Mouse (Mus musculus) adrenal gland, adult 2 months (tissue): ENCODE measurements around the gene Slc30a2. TPM values are rescaled to one million over a fixed set of nuclear protein-coding genes. Genes with fewer than 3 reads are reported as not detected.
A peak's percentile ranks its signal among the peaks of the same experiment; 100 is the strongest.
"Not testable (repeated sequence)": the region's sequence is repeated elsewhere in the genome, so short reads cannot be mapped to it uniquely, and the experiment has no call there.

Experiments used
- DNase-seq: peaks from one replicate; pipeline ENCODE4 v3.0.0; 2021
- polyA plus RNA-seq: library from polyadenylated mRNA; depleted of rRNA; stranded (reverse); fragments of >200 nt; gene quantifications from 2 replicates; pipeline ENCODE4 v1.2.3, GENCODE M21; 2012
- total RNA-seq, 2 experiments: library from RNA; stranded (reverse); gene quantifications; 2 replicates each; pipeline ENCODE4 v1.2.3; 2021

Slc30a2 gene
- total and polyA plus RNA-seq, 3 experiments, result 21.2 to 60.8 (median 33.0) TPM

GRCm38 (mm10) chr4:134357461-134357771 lies 14.4 kb downstream of the Slc30a2 start:
- DNase-seq, result no peak

- DNase-seq, result no peak
Observed at GRCm38 (mm10) chr4:134359649-134360048, 16.7 kb downstream of the Slc30a2 start.

GRCm38 (mm10) chr4:134361215-134361614 lies 18.2 kb downstream of the Slc30a2 start:
- peak; percentile 57 for DNase-seq

DNA sequence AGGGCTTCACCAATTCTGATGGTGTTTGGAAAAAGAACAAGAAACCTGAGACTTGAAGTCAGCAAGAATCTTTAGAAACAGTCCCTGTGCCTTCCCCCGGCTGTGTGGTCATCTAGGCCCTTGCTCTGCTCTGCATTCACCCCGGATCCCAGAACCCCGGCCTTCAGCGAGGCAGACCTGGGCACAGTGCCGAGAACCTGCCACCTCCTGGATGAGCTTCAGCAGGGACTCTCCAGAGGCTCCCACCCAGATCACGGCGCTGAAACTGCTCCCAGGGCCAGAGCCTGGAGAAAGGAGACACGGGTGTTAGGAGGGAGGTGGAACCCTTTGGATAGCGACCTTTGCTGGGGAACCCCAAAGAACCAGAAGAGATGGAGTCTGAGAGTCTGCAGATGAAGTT lies 19.1 kb downstream of the Slc30a2 start:
- DNase-seq, result peak; percentile 87

- peak; percentile 77 for DNase-seq
Observed at GRCm38 (mm10) chr4:134362586-134362985, 19.6 kb downstream of the Slc30a2 start.

- DNase-seq, result no peak
Observed at GRCm38 (mm10) chr4:134365280-134365679, 22.3 kb downstream of the Slc30a2 start.

DNA sequence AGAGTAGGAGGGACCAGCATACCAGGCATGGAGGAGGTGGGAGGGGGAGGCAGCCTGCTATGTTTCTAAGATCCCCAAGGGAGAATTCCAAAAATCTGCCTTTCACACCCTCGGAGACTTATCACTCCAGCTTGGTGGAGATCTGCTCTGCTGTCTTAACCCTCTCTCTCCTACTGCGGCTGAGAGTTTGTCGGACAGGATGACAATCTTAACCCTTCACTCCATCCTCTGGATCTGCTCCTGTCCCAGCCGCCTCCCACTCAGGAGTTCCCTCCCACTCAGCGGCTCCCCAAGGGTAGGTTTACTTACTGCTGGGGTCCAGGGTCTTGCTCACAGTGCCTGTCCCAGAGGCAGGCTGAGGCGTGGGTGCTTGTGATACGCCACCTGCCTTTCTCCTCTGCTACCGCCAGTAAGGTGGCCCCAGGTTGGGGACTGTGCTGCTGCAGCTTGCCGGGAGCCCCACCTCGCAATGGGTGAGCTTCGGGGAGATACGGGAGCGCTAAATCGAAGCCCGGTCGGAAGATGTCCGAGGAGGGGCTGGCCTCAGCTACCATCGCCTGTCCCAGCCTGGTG lies 27.8 kb downstream of the Slc30a2 start:
- no peak for DNase-seq

DNA sequence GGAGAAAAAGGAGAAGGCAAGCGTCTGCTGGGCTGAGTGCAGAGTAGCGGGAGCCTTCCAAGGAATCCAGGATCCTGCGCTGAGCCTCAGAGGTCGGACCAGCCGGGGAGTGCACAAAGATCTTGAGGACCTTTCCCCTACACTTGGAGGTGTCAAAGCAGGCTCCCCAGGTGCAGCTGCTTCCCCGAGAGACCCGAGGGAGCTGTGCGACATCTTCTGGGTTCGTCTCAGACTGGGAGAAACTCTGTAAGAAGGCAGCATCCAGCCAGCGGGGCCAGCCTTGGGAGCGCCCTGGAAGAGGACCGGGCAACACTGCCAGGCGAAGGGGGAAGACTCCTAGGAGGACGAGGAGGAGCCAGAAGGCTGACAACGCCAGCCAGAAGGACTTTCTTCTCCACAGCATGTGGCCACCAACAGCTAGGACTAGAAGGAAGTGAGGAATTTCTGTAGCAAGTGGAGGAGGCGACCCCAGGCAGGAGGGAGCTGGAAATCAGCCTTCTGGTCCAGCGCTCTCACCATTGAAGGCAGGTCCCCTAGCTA lies 28.4 kb downstream of the Slc30a2 start:
- no peak for DNase-seq

- DNase-seq, result peak; percentile 90
Observed at GRCm38 (mm10) chr4:134372294-134372747, 29.3 kb downstream of the Slc30a2 start.

- DNase-seq, result no peak
Observed at GRCm38 (mm10) chr4:134373295-134373694, 30.3 kb downstream of the Slc30a2 start.

- DNase-seq, result no peak
Observed at GRCm38 (mm10) chr4:134374306-134374705, 31.3 kb downstream of the Slc30a2 start.

DNA sequence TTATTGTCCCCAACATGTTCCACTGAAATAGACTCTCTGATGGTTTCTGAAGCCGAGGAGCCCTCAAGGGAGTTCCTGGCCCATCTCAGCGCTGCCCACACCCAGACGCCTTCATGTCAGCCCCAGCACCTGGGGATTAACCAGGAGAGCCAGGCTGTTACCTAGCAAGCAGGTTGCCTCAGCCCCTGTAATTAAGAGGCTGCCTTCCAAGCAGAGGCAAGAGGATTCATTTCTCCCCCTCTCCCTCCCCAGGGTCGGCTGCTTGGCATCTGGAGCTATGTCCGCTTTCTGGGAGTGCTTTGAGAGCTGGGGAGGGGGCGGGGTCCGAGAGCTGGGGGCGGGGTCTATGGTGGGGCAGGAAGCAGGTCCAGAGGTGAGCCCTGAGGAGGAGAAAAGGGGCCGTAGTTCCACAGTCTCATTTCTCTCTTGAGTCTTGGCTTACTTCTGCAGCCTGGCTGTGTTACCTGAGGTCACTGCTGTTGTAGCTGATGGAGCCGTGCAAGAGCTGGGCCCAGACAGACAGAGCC lies 35.2 kb downstream of the Slc30a2 start:
- no peak for DNase-seq

- no peak for DNase-seq
Observed at GRCm38 (mm10) chr4:134379510-134379909, 36.5 kb downstream of the Slc30a2 start.

DNA sequence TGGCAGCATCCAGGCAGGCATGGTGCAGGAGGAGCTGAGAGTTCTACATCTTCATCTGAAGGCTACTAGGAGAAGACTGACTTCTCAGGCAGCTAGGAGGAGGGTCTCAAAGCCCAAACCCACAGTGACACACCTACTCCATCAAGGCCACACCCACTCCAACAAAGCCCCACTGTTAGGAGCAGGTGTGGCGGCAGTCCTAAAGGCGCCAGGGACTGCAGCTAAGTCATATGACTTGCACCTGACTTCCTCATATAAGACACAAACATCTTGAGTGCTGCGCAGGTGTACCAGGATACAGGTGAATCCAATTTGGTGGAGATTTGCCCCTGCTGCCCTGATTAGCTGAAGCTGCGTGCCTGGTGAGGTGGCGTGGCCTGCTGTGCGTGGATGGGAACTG lies 40.8 kb downstream of the Slc30a2 start, which contains the start of gene Extl1:
TSS of gene Extl1 (minus strand) at position 101 of the 400 bp plus-strand sequence.
- not testable (repeated sequence) for DNase-seq

DNA sequence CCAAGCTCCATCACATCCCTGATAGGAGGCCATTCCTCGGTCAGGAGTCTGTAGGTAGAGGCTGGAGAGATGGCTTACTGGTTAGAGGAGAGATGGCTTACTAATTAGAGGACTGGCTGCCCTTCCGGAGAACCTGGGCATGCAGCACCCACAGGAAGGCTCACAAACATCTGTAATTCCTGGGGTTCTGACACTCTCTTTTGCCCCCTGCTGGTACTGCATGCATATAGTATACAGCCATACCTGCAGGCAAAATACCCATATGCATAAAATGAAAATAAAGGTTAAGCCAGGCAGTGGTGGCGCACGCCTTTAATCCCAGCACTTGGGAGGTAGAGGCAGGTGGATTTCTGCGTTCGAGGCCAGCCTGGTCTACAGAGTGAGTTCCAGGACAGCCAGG lies 44.3 kb downstream of the Slc30a2 start:
- no peak for DNase-seq

DNA sequence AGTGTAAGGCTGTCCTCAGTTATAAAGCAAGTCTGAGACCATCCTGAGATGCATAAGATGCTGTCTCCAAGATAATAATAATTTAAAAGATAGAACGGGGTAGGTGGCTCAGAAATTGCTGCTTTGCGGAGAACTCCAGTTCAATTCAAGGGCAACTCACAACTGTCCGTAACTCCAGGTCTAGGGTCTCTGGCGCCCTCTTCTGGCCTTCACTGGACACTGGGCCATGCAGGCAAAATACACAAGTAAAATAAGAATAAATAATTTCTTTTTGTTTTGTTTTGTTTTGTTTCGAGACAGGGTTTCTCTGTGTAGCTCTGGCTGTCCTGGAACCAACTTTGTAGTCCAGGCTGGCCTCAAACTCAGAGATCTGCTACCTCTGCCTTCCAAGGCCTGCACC lies 45.4 kb downstream of the Slc30a2 start:
- DNase-seq, result peak; percentile 75

DNA sequence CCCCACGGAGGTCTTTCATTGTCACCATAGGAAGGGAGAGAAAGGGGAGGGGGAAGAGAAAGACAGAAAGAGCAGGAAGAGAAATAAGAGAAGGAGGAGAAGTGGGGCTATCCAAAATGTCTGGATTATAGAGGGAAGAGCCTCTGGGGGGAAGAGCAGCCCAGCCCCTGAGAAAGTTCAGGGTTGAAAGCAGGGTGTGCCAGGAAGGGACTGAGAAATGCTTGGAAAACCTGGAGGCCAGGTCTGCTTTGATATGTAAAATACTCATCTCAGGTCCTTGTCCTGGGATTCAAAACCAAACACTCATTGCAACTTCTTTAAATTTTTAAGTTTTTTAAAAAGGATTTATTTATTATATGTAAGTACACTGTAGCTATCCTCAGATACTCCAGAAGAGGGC lies 48.7 kb downstream of the Slc30a2 start:
- no peak for DNase-seq

DNA sequence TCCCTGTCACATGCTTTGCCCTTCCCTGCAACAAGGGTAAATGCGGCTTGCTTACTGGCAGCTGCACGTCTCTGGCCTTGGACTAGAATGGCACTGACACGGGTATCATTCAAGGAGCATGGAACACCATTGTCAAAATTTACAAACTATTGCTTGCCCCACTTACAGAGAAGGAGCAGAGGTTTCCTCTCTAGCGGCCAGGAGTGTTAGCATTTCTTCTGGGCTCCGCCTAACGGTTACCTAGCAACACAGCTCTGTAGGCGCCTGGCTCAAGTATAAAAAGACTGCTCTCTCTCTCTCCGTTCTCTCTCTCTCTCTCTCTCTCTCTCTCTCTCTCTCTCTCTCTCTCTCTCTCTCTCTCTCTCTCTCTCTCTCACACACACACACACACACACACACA lies 49.6 kb downstream of the Slc30a2 start:
- no peak for DNase-seq

DNA sequence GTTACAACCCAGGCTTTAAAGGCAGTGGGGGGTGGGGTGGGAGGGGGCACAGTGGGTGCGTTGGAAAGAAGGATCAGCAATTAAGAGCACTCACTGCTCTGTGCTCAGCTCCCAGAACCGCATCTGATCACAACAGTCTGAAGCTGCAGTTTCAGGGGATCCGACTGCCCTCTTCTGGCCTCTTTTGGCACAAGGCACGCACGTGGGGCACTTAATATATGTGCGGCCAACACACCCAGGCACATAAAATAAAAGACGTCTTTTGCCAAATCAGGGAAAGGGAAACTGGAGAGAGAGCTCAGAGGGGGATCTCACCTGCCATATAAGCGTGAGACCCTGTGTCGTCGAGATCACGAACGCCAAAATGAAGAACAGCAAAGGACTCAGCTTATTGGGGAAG lies 50.0 kb downstream of the Slc30a2 start:
- DNase-seq, result no peak

- DNase-seq, result no peak
Observed at GRCm38 (mm10) chr4:134395142-134395541, 52.2 kb downstream of the Slc30a2 start.

GRCm38 (mm10) chr4:134395977-134396825 lies 53.2 kb downstream of the Slc30a2 start, which contains the start of gene Pafah2:
Pafah2 (plus strand) TSS chr4:134396320.
- peak; percentile 94 for DNase-seq

- DNase-seq, result peak; percentile 75
Observed at GRCm38 (mm10) chr4:134397121-134397520, 54.1 kb downstream of the Slc30a2 start.

DNA sequence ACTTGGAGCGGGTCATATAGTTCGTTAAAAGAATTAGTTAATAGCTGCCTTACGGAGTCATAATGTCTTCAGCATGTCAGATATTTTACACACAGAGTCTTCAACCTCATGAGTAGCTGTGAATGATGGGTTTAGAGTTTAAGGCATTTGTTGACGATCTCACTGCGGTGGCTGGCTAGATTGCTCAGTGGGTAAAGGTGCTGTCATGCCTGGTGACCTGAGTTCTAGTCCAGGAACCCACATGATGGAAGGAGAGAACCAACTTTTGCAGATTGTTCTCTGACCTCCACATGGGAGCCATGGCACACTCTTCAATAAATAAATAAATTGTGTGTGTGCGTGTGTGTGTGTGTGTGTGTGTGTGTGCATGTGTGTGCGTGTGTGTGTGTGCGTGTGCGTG lies 54.8 kb downstream of the Slc30a2 start:
- no peak for DNase-seq
